Mouse (Mus musculus): ENCODE data around the gene Trim8.

Trim8 gene

GRCm38 (mm10) chr19:46550385-46550784 lies 48.9 kb downstream of the Trim8 start:
- no peak for DNase-seq (ENCODE audit: low spot score in 2 of 2)

GRCm38 (mm10) chr19:46552496-46552895 lies 51.0 kb downstream of the Trim8 start:
- no peak for DNase-seq (ENCODE audit: low spot score in 2 of 2)

GRCm38 (mm10) chr19:46553541-46553955 lies 52.0 kb downstream of the Trim8 start:
- no peak for DNase-seq (ENCODE audit: low spot score in 2 of 2)

- DNase-seq (ENCODE audit: low spot score in 2 of 2), result no peak
Observed at GRCm38 (mm10) chr19:46558009-46558408, 56.5 kb downstream of the Trim8 start.

- no peak for DNase-seq (ENCODE audit: low spot score in 2 of 2)
Observed at GRCm38 (mm10) chr19:46558631-46559030, 57.1 kb downstream of the Trim8 start.

- DNase-seq (ENCODE audit: low spot score in 2 of 2), result peak in 1 of 2 experiments; percentile 43
Observed at GRCm38 (mm10) chr19:46562132-46562531, 60.6 kb downstream of the Trim8 start.

GRCm38 (mm10) chr19:46562581-46563515 lies 61.3 kb downstream of the Trim8 start:
- DNase-seq (ENCODE audit: low spot score in 2 of 2), result no peak

GRCm38 (mm10) chr19:46563603-46564002 lies 62.1 kb downstream of the Trim8 start:
- no peak for DNase-seq (ENCODE audit: low spot score in 2 of 2)

- DNase-seq (ENCODE audit: low spot score in 2 of 2), result no peak
Observed at GRCm38 (mm10) chr19:46564043-46564462, 62.6 kb downstream of the Trim8 start.

Measured in urinary bladder, postnatal 4 days (tissue).